Mouse (Mus musculus): ENCODE results near the gene Pi4kb.
"Not testable (repeated sequence)": the region's sequence is repeated elsewhere in the genome, so short reads cannot be mapped to it uniquely, and the experiment has no call there.

Gene Pi4kb

GRCm38 (mm10) chr3:94974528-94975422, at the start of gene Pi4kb:
Gene Pi4kb, plus strand, starts transcription at chr3:94974731.
- POLR2A ChIA-PET = interaction anchor here (0.5 to 11.7 kb wide), 66 partner anchors 8 to 532 kb away, joined by 3 to 135 read pairs (median 5); partner anchors contain the start of genes Zfp687 (in 3 of the 4), Psmd4 (in 2 of the 4), Rfx5 (in 2 of the 4) and Cdc42se1 (in 1 of the 4)
- CTCF ChIA-PET = interaction anchor here in 2 of 4 experiments (0.6 to 1.2 kb wide), 5 partner anchors 12 to 82 kb away, joined by 3 to 10 read pairs (median 4); no protein-coding TSS in a partner anchor

- POLR2A ChIA-PET = interaction anchor here in 1 of 4 experiments (1.2 kb wide), 1 partner anchor 8 kb away, joined by 3 read pairs; no protein-coding TSS in a partner anchor
- CTCF ChIA-PET = not testable (repeated sequence)
These were observed 48.2 kb upstream of the Pi4kb start for GRCm38 (mm10) chr3:94926301-94926736.

DNA sequence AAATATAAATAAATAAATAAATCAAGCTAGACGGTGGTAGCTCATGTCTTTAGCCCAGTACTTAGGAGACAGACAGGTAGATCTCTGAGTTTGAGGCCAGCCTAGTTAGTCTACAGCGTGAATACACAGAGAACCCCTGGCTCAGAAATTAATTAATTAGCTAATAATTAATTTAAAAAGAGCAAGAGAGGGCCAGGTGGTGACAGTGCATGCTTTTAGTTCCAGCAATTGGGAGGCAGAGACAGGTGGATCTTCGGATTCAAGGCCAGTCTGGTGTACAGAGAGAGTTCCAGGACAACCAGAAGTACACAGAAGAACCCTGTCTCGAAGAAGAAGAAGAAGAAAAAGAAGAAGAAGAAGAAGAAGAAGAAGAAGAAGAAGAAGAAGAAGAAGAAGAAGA, 45.6 kb upstream of the Pi4kb start:
- POLR2A ChIA-PET, CTCF ChIA-PET: not testable (repeated sequence)

DNA sequence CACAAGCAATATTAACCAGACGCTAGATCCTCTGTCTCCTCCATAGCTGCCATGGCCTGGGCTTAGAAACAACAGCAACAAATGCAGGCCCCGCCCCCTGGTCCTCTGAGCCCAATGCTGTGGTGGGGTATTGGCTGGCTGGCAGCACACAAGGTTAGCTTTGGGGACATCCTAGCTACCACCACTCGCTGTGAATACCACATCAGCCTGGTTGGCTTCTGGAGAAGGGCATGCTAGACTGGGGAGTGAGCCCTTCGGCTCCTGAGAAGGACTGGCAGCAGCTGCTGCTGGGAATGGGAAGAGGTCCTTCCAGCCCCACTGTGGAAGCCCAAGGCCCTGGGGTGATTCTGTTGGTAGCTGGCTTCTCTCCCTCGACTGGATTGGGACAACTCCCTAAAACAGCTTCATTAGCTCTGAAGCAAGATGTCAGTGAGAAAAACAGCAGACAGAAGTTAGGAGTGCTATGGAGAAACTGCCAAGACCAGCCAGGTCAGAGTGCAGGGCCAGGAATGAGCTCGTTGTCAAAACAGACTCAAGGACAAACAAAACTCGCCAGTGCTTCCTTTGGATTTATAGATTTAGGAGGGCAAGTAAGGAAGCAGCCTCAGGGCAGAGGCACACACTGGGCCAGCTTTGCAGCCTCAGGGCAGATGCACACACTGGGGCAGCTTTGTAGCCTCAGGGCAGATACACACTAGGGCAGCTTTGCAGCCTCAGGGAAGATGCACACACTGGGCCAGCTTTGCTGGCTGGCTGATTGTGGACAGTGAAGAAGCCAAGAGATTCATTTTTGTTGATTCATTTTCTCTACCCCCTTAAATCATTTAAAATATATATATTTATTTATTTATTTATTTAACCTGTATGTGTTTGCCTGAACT, 43.9 kb upstream of the Pi4kb start:
- ChIA-PET CTCF (interaction anchor here in 2 of 4 experiments (0.6 to 2.2 kb wide), 3 partner anchors 28 to 78 kb away, joined by 3 to 5 read pairs (median 4); no protein-coding TSS in a partner anchor), POLR2A (interaction anchor here in 2 of 4 experiments (0.6 to 0.9 kb wide), 5 partner anchors 12 to 240 kb away, joined by 3 to 6 read pairs (median 4); partner anchors contain the start of genes Pi4kb (in 1 of the 2) and Zfp687 (in 1 of the 2))

- CTCF ChIA-PET = interaction anchor here in 2 of 4 experiments (0.7 to 2.2 kb wide), 2 partner anchors 29 to 67 kb away, joined by 4 to 5 read pairs; no protein-coding TSS in a partner anchor
- POLR2A ChIA-PET = not testable (repeated sequence)
These were observed 43.0 kb upstream of the Pi4kb start for GRCm38 (mm10) chr3:94931427-94932082.

DNA sequence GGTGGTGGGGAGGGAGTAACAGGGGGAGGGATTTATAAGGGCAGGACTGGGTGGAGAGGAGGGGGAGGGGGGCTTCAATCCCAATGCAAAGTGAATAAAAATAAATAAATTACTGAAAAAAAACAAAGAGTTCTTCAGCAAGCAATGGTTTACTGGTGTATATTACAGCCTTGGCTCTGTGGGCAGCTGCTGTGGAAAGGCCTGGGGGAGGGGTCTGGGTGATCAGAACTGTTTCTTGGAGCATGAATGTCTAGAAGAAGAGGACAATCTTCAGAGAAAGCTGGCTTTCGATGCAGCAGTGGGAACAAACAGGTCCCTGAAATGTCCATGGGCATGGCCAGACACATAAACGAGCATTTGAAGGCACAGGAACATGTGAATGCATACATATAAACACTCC, 42.3 kb upstream of the Pi4kb start:
- ChIA-PET CTCF (interaction anchor here in 2 of 4 experiments (0.7 to 2.2 kb wide), 2 partner anchors 30 to 66 kb away, joined by 4 to 5 read pairs; no protein-coding TSS in a partner anchor), POLR2A (interaction anchor here in 3 of 4 experiments (0.7 to 1.7 kb wide), 7 partner anchors 10 to 84 kb away, joined by 3 to 9 read pairs (median 4); no protein-coding TSS in a partner anchor)

DNA sequence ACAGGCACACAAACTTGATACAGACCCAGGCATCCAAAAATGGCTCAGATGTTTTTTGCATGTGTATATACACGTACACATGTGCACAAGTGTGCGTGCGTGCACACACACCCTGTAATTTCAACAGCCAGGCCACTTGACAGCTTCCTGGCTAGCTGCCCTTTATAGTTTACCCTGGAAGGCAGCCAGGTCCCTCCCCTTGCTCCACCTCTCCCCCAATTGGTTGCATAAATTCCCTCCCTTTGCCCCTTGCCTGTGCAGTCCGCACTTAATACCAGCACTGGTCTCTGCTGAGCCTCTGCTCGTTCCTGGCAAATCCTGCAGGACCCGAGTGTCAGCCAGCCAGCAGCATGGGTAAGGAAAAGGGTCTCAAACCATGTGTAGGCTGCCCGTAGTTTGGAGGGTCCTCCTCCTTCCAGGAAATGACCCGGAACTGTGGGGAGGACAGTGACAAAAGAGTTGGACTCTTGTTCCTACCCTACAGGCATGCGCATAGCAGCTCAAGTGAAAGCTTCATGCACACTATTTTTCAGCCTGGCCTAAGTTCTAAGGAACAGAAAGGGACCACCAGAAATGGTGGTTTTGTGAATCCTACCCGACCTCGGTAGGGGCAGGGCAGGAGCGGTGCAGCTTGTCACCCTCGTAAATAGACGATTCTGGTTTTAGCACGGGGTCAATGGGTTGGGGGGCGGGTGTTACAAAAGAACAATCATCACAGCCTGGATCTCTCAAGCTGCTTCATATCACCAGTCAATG, 41.5 kb upstream of the Pi4kb start, which contains the start of gene Selenbp1:
TSS of gene Selenbp1 (plus strand) at position 248 of the 756 bp plus-strand sequence.
- POLR2A ChIA-PET = interaction anchor here in 3 of 4 experiments (0.6 to 1.7 kb wide), 13 partner anchors 11 to 173 kb away, joined by 3 to 9 read pairs (median 3); partner anchors contain the start of genes Pip5k1a (in 1 of the 3) and Rfx5 (in 1 of the 3)

DNA sequence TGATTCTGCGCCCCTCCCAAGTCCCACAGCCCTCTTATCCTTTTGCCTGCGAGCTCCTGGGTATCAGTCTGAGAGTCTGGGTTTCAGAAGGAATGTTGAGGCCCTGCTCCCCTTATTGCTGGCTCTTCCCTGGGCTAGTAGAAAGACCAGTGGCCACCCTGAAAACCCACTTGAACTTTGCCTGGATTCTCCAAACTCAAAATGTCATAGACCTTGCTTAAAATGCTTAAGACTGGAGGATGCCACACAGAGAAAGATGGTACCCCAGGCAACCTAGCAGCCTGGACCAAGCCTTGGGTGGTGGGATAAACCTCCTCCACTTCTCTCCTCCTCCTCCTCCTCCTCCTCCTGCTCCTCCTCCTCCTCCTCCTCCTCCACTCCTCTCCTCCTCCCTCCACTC, 40.9 kb upstream of the Pi4kb start:
- ChIA-PET CTCF (interaction anchor here in 2 of 4 experiments (0.5 to 1.2 kb wide), 2 partner anchors 120 to 173 kb away, joined by 3 read pairs; partner anchors contain the start of gene Pip5k1a (in 1 of the 2)), POLR2A (interaction anchor here in 2 of 4 experiments (0.7 to 1.7 kb wide), 6 partner anchors 15 to 173 kb away, joined by 3 to 9 read pairs (median 6); partner anchors contain the start of gene Pip5k1a (in 1 of the 2))

More for the DNA sequence above, 41.5 kb upstream of the Pi4kb start, which contains the start of gene Selenbp1:
- CTCF ChIA-PET = interaction anchor here in 2 of 4 experiments (0.5 to 1.2 kb wide), 2 partner anchors 121 to 174 kb away, joined by 3 read pairs; partner anchors contain the start of gene Pip5k1a (in 1 of the 2)

DNA sequence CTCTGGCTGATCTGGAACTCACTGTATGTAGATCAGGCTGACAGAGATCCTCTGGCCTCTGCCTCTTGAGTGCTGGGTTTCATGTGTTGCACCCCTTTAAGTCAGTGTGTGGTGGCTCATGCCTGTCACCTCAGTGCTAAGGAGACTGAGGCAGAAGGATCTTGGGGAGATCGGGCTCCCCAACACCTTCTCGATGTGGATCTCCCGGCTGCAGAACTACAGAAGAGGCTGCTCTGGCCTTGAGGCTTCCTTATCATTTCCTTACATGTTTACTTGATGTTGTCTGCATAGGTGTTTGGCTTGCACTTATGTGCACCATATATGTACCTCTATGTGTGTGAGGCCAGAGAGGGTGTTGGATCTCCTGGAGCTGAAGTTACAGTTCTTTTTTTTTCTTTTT, 40.0 kb upstream of the Pi4kb start:
- CTCF ChIA-PET = not testable (repeated sequence)
- POLR2A ChIA-PET = interaction anchor here in 1 of 4 experiments (1.6 kb wide), 1 partner anchor 20 kb away, joined by 5 read pairs; no protein-coding TSS in a partner anchor

- POLR2A ChIA-PET = interaction anchor here in 1 of 4 experiments (1.6 kb wide), 1 partner anchor 19 kb away, joined by 5 read pairs; no protein-coding TSS in a partner anchor
- CTCF ChIA-PET = not testable (repeated sequence)
These were observed 39.2 kb upstream of the Pi4kb start for GRCm38 (mm10) chr3:94935332-94935731.

DNA sequence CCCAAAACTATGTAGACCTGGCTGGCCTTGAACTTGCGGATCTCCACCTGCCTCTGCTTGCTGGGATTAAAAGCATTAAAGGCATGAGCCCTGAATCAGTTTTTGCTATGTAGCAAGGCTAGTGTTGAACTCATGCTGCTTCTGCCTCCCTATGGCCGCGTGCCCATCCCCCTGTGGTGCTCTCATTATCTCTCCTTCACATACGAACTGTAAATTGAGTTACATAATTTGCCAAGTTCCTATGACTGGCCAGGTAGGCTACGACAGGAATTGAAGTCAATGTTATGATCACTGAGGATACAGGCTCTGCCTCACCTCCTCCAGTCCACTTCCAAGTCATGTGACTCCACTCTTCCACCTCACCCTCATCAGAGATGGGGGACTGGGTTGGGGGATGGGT, 38.4 kb upstream of the Pi4kb start:
- POLR2A ChIA-PET, CTCF ChIA-PET: not testable (repeated sequence)

GRCm38 (mm10) chr3:94937194-94937593, 37.3 kb upstream of the Pi4kb start:
- CTCF ChIA-PET = interaction anchor here in 1 of 4 experiments (0.6 kb wide), 1 partner anchor 335 kb away, joined by 3 read pairs; no protein-coding TSS in a partner anchor
- POLR2A ChIA-PET = not testable (repeated sequence)

DNA sequence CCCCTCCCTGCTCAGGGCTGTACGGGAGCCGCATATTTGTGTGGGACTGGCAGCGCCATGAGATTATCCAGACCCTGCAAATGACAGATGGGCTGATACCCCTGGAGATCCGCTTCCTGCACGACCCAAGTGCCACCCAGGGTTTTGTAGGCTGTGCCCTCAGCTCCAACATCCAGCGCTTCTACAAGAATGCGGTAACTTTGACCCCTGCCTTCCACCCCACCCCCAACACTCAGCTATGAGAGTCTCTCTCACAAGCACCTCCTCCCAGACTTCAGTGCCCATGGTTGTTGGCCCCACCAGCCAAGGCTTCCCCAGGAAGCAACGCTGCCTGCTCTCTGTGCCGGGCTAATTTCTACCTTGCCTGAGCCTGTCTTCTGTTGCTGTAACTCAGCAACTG, 34.5 kb upstream of the Pi4kb start:
- POLR2A ChIA-PET = interaction anchor here in 1 of 4 experiments (1.0 kb wide), 1 partner anchor 82 kb away, joined by 3 read pairs; no protein-coding TSS in a partner anchor
- CTCF ChIA-PET = not testable (repeated sequence)

- POLR2A ChIA-PET = not testable (repeated sequence)
- CTCF ChIA-PET = interaction anchor here in 1 of 4 experiments (0.6 kb wide), 1 partner anchor 166 kb away, joined by 3 read pairs; no protein-coding TSS in a partner anchor
These were observed 32.1 kb upstream of the Pi4kb start for GRCm38 (mm10) chr3:94942211-94942967.

DNA sequence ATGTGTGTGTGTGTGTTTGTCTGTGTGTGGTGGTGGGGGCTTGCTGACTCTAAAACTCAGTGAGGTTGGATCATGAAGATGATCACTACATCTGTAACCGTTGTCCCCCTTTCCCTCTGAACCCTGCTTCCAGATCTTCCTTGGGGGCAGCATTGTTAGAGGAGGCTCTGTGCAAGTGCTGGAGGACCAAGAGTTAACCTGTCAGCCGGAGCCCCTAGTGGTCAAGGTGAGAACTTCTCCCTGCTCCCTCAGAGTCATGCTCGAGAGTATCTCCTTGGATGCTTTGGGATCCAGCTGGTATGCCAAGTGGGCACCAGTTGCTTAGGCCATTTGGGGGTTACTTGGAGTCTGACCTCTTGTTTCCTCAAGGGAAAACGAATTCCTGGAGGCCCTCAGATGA, 30.8 kb upstream of the Pi4kb start:
- CTCF ChIA-PET = interaction anchor here in 2 of 4 experiments (0.6 to 0.8 kb wide), 2 partner anchors 31 to 233 kb away, joined by 3 to 4 read pairs; no protein-coding TSS in a partner anchor
- POLR2A ChIA-PET = interaction anchor here in 1 of 4 experiments (0.5 kb wide), 1 partner anchor 18 kb away, joined by 3 read pairs; no protein-coding TSS in a partner anchor

All from embryonic stem cell, embryonic (primary cell).